Mouse (Mus musculus): Measurements from ENCODE around the gene Dcaf12. TPM values are rescaled to one million over a fixed set of nuclear protein-coding genes. Genes with fewer than 3 reads are reported as not detected.

The Dcaf12 gene
- polyA plus RNA-seq, 1 experiment from 2014 or later = 50.8 TPM

GRCm38 (mm10) chr4:41253756-41254155, 60.9 kb downstream of the Dcaf12 start:
- 85% methylated on average over 2 of the region's 2 CpGs for WGBS
- Histone ChIP-seq H3K36me3 (ENCODE audit: control insufficient read depth, insufficient read depth, low read length) (peaks cover 13% of the 10 kb centered on the region), H3K4me1 (replicated peaks; ENCODE audit: control insufficient read depth, insufficient read depth, low read length) (no peaks in the 10 kb centered on the region), H3K27ac (ENCODE audit: low read depth, low read length) (no peak overlapping the region), H3K4me2 (no peak overlapping the region), H3K27me3 (replicated peaks; ENCODE audit: control insufficient read depth, insufficient read depth, low read length) (no peaks in the 10 kb centered on the region), H3K4me3 (ENCODE audit: low read depth, low read length) (no peak overlapping the region), H3K9me3 (ENCODE audit: control insufficient read depth, low read length) (no peaks in the 10 kb centered on the region), H3K9ac (ENCODE audit: low read depth, low read length) (no peak overlapping the region)
- DNase-seq (ENCODE audit: low spot score) (no peak), ATAC-seq (replicated peaks; ENCODE audit: low FRiP score) (no peak)

GRCm38 (mm10) chr4:41245408-41245807, 69.3 kb downstream of the Dcaf12 start:
- no peaks in the 10 kb centered on the region for H3K27me3 ChIP-seq (replicated peaks; ENCODE audit: control insufficient read depth, insufficient read depth, low read length)
- WGBS = 97% methylated on average over 2 of the region's 2 CpGs
- no peak overlapping the region for H3K4me3 ChIP-seq (ENCODE audit: low read depth, low read length)
- H3K4me2 ChIP-seq = no peak overlapping the region
- H3K36me3 ChIP-seq (ENCODE audit: control insufficient read depth, insufficient read depth, low read length) = peaks cover 21% of the 10 kb centered on the region
- DNase-seq (ENCODE audit: low spot score) (no peak), ATAC-seq (replicated peaks; ENCODE audit: low FRiP score) (no peak)
- H3K4me1 ChIP-seq (replicated peaks; ENCODE audit: control insufficient read depth, insufficient read depth, low read length) = no peaks in the 10 kb centered on the region
- no peak overlapping the region for H3K27ac ChIP-seq (ENCODE audit: low read depth, low read length)
- H3K9me3 ChIP-seq (ENCODE audit: control insufficient read depth, low read length) = no peaks in the 10 kb centered on the region
- no peak overlapping the region for H3K9ac ChIP-seq (ENCODE audit: low read depth, low read length)

Other genes starting within 250 kb of the Dcaf12 start
- gene Aqp3, start 216.7 kb downstream of the Dcaf12 start, polyA plus RNA-seq (2014; fragmentation: Nextera tagmentation; extraction: Ambion mirVana) = 12.7 and 15.7 TPM in 2 replicates
- gene Nol6, start 190.4 kb downstream of the Dcaf12 start, polyA plus RNA-seq (2014; fragmentation: Nextera tagmentation; extraction: Ambion mirVana) = 35.8 and 39.8 TPM in 2 replicates
- 46.7 and 49.2 TPM in 2 replicates for gene Ube2r2, start 179.1 kb downstream of the Dcaf12 start, polyA plus RNA-seq (2014; fragmentation: Nextera tagmentation; extraction: Ambion mirVana)
- 82.8 and 85.6 TPM in 2 replicates for gene Ubap2, start 39.7 kb downstream of the Dcaf12 start, polyA plus RNA-seq (2014; fragmentation: Nextera tagmentation; extraction: Ambion mirVana)
- 37.1 and 38.3 TPM in 2 replicates for gene Ubap1, start 34.1 kb upstream of the Dcaf12 start, polyA plus RNA-seq (2014; fragmentation: Nextera tagmentation; extraction: Ambion mirVana)
- 6.2 and 8.6 TPM in 2 replicates for gene Kif24, start 150.0 kb upstream of the Dcaf12 start, polyA plus RNA-seq (2014; fragmentation: Nextera tagmentation; extraction: Ambion mirVana)
- gene Nudt2, start 150.3 kb upstream of the Dcaf12 start, polyA plus RNA-seq (2014; fragmentation: Nextera tagmentation; extraction: Ambion mirVana) = 45.5 and 49.0 TPM in 2 replicates
- gene AI464131, start 188.2 kb upstream of the Dcaf12 start, polyA plus RNA-seq (2014; fragmentation: Nextera tagmentation; extraction: Ambion mirVana) = 1.5 TPM in 2 replicates
- gene 1110017D15Rik, start 202.4 kb upstream of the Dcaf12 start, polyA plus RNA-seq (2014; fragmentation: Nextera tagmentation; extraction: Ambion mirVana) = 0.43 TPM in 1 of 2 replicates, not detected in the other

Measured in liver, embryonic 11.5 days (tissue).